Mouse (Mus musculus) heart, postnatal 4 days (tissue): Measurements from ENCODE around the gene Tspan13. TPM values are rescaled to one million over a fixed set of nuclear protein-coding genes. Genes with fewer than 3 reads are reported as not detected.

ENCODE experiments used
- DNase-seq: peaks from one replicate; pipeline ENCODE4 v3.0.0; 2021
- total RNA-seq, 2 experiments: library from RNA; stranded (reverse); gene quantifications; 2 replicates each; pipeline ENCODE4 v1.2.3; 2021

Gene Tspan13
- total RNA-seq, 2 experiments from 2014 or later = 53.1 to 59.6 TPM

DNA sequence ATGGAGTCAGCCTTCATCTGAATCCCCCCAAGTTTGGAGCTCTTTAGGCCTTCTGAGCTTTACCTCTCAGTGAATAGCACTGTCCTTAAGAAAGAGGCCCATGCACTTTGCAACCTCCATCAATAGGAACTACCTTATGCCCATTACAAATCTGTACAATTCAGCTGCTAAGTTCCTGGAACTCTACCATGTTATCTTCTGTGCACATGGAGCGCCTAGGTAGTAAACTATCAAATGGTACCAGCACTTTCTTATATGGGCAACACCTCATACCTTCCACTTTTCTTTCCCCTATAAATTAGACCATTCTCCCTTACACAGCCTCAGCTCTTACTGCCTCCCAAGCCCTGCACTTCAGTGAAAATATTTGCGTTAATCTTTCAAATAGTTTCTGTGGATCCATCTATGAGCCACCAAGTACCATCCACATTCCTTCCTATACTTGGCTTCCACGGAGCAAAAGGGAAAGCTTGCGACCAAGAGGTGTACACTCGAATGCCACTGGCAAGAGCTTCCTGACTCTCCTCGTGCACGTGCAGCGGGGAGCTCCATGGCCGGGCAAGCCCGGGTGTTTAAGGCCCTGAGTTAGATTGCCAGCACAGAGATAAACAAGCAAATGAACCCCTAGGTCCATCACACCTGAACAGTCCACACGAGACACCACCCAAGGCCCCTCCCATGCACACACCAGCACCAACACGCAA is 11.5 kb downstream of the Tspan13 start:
- no peak for DNase-seq

DNA sequence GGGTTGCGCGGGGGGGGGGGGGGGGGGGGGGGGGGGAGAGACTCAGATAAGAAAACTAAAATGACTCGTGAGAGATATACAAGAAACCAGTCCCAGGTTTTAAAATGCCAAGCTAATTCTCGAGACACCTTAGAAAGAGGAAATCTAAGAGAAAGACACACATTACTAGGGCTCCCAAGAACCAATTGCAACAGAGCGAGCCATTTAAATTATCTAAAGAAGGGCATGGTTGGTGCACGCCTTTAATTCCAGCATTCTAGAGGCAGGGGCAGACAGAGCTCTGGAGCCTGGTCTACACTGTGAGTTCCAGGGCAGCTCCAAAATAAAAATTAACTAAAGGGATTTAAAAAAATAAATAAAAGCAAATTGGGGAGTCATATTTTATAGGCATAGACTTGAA is 12.6 kb downstream of the Tspan13 start:
- DNase-seq = no peak

DNA sequence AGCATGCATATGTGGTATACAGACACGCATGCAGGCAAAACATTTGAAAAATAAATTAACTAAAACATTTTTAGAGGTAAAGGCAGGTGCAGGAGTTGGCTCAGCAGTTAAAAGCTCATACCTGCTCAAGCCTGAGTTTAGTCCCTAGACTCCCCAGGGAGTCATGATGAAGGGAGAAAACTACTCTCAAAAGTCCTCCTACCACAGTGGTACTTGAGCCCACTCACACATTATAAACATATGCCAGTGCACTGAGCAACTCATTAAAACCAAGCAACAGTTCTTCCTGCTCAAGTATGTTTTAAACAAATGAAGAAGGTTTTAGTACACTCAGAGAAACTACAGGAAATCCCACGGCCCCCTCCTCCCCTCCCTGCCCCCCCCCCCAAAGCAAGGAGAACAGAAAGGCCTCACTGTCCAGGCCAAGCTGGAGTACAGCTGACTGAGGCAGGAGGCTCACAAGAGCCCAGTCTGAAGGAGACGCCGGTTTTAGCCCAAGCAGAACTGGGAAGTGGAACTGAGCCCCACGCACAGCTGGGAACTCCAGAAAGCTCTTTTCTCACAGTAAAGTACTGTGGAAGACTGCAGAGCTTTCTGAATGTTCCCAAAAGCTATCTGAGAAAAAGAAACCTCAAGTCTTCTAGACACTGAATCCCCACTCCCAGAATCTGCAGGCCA is 13.2 kb downstream of the Tspan13 start:
- no peak for DNase-seq

DNA sequence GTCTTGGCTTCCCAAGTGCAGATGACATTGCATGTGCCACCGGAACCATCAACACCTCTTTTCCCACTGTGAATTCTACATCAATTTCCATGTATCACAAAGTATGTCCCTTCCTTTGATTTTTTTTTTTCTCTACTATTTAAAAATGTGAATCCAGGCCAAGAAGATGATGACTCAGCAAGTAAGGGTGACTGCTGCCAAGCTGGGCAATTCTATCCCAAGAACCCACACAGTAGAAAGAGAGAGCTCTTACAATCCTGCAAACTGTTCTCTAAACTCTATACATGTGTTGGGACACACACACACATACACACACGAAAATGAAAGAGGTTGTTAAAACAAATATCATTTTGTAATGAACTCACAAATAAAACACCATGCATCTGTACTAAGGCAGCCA is 15.1 kb downstream of the Tspan13 start:
- DNase-seq = no peak

DNA sequence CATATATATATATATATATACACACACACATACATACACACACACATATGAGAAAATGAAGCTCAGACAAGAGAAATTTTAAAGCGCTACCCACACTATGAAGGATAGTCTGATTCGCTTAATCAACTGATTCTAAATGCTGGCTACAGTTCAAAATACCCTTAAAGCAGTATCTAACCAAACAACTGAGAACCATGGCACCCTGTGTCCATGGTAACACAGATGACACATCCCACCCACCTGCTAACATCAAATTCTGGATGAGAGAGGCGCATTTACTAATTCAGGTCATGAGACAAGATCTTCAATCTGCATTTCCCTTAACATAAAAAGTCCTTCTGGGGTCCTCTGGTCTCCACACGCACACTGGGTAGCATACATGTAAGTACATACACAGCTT is 16.2 kb downstream of the Tspan13 start:
- DNase-seq = no peak

DNA sequence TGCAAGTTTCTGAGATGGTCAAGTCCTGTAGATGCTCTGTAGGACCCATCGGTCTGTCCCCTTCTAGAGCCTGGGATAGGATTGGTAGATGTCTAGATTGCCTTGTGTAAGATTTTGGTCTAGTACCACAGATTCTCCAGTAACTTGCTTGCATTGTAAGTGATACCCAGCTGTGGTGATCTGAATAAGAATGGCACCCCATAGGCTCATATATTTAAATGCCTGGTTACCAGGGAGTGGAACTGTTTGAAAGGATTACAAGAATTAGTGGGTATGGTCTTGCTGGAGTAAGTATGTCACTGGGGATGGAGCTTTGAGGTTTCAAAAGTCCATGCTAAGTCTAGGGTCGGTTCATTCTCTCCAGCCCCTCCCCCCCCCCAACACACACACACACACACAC is 21.6 kb downstream of the Tspan13 start:
- no peak for DNase-seq

DNA sequence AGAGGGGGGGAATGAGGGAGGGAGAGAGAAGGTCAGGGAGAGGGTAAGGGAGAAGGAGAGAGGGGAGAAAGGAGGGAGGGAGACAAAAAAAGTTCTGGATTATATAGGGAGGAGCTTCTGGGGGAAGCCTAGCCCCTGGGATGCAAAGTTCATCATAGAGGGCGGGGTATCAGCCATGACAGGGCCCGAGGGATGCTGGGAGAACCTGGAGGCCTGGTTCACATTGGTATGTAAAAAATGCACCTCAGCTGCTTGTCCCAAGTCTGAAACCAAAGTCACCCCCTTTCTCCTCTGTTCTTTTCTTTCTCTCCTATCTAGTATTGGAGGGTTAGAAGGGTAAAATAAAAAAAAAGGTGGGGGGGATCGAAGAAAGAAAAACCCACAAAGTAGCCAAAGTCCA is 22.2 kb downstream of the Tspan13 start:
- DNase-seq = no peak

DNA sequence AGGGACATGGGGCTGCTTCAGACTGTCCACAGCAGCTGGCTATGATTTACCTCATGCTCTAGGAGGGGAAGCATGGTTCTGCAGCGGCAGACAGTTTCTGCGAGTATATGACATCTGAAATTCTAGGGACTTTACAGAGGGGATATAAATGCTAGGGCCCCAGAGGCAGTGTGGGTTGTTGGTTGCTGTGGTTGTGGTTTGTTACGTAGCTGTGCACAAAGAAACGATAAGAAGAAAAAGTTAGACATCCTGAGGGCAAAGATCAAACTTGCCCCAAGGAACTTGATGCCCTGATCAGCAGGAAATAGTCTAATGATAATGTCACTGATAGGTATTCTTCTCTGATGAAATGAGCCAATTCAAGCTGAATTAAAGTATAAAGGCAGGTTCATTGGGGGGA is 22.7 kb downstream of the Tspan13 start:
- DNase-seq = no peak

DNA sequence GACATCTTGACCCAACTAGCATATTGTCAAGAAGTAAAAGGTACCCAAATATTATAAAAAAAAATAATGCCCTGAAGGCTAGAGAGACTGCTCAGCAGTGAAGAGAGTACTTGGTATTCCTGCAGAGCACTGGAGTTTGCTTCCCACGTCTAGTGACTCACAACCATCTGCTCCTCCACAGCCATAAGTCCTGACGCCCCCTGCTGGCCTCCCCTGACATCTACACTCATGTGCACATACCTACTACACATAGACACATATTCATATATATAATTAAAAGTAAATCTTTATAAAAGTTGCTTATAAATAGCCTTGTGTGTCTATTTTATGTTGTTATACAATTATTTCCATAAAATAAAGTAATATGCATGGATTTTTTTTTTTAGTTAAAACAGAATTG is 24.5 kb downstream of the Tspan13 start:
- no peak for DNase-seq

DNA sequence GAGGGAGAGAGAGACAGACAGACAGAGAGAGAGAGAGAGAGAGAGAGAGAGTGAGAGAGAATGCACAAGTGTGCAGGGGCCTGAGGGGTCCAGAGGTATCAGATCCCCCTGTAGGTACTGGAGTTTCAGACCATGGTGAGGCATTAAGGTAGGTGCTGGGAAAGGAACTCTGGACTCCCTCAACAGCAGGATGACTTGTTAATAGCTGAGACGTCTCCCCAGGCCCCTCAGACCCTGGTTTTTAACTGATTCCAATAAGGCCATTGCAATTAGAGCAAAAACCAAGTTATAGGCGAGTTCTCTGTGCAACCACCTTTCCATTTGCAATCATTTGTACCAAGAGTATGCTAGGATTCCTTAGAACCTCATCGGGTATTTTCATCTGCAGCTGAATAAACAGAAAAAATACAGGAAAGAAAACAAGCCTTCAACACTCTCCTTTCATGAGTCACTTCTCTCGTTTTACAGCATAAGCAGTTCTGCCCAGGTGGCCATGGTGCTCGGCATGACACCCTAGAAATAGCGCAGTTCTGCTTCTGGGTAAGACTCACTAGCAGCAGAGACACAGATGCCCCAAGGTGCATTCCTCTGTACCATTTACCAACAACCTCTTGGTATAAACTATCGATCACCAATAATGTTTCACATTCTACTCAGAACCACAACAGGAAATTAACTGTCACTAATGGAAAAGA is 28.9 kb downstream of the Tspan13 start:
- no peak for DNase-seq

DNA sequence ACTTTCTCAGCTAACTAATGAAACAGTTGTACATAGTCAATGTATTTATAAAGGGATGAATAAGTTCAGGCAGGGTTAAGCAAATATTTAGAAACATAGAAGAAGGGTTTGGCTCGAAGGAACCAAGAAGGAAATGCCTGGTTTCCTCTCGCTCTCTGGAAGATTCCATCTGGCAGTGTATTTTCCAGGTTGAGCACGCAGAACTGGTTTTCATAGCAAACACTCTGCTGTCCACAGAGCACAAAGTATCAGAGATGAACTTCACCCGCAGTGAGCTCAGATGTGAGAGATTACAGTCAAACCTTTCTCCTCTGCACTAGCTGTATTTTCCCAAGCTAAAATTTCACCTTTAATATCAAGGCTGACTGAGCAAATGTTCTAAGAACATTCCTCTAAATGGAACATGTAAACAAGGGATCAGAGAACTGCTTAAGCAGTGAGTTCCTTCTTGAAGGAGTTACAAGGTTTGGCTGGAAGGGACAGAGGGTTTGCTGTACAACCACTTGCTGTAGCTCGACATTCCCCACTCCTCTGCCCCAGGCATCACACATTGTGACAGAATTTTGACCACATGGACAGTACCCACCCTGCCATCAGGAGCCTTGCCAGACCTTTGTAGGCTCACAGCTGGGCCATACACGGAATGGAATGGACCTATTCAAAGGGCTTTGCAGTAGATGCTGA is 33.8 kb downstream of the Tspan13 start:
- DNase-seq = no peak

DNA sequence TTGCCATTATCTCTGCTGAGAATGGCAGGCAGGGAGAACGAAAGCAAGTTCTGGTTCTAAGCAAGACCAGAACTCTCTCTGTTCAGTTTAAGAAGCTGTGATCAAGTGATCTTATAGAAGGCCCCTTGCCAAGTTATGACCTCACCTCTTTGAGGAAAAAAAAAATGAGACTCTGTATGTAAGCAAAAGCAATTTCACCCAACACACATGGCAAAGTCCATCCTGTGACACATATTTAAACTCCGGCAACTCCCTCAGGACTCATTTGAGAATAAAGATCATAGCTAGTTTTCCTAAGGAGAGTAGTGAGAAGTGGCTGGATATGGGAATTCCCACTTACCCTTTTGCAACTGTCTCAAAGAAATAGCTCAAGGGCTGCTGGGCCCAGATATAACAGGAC is 34.7 kb downstream of the Tspan13 start:
- DNase-seq = no peak

DNA sequence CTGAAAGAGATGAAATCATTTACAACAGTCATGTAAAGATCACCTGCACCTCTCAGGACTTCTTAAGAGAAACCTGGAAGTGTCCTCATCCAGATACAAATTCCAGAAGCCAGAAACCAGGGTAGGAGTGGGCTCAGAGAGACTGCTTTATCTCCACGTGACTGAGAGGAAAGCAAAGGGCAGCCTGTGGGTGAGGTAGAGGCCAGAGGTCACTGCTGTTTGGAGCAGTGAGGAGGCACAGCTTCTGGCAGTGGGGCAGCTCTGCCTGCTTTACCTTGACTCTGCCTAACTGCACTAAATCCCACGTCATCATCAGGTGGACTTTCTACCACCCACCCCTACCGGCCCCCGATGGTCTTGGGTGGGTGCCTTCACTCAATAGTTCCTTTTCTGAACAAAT is 37.6 kb downstream of the Tspan13 start:
- DNase-seq = no peak

DNA sequence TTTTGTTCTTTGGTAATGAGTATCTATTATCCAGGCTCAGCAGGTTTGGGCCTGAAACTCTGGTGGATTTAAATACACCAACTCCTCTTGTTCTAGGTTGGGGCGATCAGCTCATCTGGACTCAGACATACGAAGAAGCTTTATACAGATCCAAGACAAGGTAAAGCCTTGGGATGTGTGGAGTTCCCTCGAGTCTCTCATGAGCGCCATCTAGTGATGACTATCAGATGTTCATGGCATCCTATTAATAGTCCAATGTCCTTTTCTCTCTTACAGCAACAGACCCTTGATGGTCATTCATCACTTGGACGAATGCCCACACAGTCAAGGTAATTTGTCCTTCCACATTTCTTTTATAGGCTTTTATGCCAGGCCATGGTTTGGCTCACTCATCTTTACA is 46.5 kb downstream of the Tspan13 start:
- peak; percentile 27 for DNase-seq

DNA sequence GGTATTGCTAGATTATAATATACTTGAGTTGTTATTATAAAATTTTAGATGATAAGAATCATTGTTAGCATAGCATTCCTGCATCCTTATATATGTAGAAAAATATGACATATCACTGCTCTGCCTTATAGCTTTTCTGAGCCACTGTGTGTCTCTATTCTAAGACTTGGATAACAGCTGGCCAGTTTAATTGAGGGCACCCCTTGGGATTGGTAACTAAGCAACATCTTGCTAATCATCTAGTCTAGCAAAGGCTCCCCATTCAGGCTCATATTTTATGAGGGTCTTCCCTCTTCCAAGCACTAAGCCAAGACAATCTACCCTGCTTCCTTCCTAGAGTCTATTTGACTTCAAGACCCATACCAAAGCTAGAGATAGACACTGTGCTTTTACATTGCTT is 48.2 kb downstream of the Tspan13 start:
- no peak for DNase-seq

DNA sequence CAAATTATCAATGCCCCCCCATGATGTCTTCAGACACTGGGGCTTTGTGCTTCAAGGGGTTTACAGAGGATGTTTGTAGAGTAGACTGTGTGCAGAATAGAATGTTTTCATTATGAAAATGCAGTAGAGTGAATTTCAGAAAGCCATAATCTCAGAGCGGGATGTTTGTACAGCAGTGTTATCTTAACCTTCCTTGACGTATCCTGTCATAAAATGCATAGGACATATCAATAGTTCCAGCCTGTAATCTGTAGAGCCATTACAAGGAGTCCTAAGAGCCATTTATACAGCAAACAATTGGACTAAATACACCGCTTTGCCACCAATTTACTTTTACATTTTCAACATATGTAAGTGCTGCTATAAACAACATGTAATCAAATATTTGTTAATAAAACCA is 48.7 kb downstream of the Tspan13 start:
- no peak for DNase-seq

DNA sequence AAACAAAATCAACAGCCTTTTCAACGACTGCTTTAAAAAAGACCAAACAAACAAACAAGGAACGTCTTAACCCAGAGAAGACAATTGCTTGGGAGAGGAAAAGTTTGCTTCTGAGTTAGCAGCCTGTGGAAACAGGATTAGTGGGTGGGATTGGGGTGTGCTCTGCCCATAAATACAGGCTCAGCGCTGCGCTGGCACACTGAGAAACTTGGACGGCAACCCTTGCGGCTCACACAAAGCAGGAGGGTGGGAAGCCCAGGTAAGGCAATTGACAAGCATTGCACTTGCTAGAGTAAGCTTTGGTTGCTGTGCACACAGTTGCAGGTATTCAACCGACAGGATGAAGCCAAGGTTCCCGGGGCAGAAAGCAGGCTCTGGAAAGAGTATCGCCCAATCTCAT is 49.6 kb downstream of the Tspan13 start, which contains the start of gene Agr2:
Gene Agr2 (plus strand): TSS at position 197 of the 400 bp plus-strand sequence.
- DNase-seq = no peak

DNA sequence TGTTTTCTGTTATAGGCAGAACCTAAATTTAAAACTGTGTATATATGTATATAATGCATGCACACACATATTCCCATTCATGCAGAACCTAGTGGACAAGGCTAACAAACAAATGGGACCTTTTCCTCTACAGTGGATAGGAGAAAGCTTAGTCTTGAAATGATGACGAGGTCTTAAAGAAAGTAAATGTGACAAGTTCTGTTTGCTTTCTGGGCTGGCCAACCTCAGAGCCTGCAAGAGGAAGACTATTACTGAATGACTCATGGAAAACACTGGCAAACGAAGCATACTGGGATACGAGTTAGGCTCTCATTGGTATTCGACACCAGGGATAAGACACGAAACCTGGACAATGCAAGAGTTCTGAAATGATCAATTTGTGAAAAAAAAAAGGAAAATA is 57.6 kb downstream of the Tspan13 start:
- no peak for DNase-seq

DNA sequence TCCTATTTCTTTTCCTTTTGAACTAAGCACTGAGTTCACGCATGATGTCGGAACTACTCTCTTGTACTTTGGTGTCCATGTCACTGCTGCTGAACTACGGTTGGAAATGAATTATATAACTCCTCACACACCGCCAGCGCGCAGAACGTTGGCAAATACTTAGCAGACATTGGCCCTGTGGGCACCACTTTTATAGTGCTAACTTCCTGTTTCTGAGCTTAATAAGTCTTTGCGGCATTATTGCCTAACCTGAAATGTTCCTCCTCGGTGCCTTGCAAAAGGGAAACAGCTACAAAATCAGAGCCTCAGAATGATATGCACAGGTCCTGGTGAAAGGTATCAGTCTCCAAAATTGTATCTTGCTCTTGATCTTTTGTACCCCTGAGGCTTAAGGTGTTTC is 58.8 kb downstream of the Tspan13 start:
- no peak for DNase-seq

DNA sequence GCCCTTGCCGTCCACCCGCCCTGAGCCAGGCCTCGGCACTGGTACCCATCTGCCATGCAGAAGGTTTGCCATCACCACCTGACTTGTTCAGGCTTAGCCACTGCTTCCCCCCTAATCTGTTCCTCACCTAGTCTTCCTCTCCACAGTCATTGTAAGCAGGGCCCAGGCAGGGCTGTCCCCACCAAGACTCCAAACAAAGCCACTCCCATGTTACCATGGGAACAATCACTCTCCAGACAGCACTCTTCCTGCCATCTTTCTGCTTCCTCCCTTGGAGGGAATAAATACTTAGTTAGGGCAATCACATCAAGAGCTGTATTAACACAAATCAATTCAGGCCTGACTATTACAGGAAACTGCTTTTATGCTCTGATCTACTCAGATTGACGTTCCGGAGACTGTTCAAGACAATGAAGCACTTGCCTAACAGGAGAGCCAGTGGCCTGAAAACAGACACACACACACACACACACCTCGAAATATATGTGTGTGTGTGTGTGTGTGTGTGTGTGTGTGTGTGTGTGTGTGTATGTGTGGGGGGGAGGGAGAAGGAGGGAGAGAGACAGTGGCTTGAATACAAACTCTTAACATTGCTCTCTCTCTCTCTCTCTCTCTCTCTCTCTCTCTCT is 60.5 kb downstream of the Tspan13 start:
- no peak for DNase-seq

DNA sequence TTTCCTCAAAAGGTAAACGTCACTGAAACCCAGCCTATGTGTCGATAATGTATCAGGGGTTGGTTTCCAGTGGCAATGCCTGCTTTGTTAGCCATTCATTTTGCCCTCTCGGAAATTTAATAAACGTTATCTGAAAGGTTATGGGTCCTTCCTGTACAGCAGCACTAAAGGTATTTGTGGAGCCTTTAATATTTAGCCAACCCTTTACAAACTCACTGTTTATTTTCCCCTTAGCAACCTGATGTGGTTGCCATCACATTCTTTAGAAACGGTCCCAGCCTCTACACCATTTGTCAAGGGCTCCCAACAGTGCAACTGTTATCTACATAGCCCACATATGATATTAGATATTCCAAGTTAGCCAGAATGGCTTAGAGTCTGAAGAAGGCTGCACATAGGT is 62.7 kb downstream of the Tspan13 start:
- no peak for DNase-seq

DNA sequence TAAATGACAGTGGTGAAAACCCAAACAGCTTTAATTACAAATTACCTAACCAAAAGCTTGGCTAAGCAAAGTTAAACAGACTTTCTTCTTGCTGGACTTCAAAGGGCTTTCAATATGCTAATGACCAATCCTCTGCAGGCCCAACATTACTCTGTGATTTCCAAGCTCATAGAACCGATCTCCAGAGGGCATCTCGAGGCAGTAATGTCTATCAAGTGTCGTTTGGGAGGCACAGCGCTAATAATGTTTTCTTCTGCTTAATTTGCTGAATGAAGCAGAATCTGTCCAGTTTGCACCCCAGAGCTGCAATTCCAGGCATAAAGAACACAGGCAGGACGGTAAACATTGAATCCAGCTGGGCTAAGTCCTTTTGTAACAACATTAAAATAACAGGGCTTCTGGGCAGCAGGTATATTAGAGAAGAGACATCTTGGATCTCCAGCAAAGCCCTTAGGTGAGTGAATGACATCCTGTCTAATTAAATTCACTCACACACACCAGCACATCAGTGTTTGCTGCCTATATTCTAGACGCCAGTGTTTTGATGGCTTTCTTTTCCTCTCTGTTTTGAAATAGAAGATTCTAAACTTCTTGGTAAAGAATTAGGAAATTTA is 64.6 kb downstream of the Tspan13 start:
- DNase-seq = no peak
